Mouse (Mus musculus): ENCODE measurements at regions not wholly inside any gene's neighbourhood (a gene's known extent, or its start where the extent isn't known, plus 50 kb on each side); places are given as distances from the start of the nearest gene placed in this dataset.
"Not testable (repeated sequence)": the region's sequence is repeated elsewhere in the genome, so short reads cannot be mapped to it uniquely, and the experiment has no call there.

DNA sequence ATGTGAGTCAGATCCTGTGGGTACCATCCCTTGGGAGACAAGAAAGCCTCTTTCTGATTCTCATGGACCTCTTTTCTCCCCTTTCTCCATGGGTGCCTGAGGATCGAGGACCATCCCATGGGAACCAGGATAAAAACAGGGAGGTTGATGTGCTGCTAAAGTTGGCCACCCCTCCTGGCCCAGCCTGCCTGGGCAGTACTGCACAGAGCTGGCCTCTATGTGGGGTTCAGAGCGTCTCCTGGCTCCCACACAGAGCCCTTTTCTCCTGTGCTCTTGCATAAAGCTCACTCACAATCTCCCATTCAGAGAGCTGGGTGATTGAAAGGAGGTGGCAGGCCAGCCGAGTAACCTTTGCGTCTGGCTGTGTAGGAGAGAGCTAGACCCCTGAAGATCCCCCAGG lies 122.1 kb downstream of the Zfp36l1 start:
- peak in 1 of 2 experiments; percentile 34 for DNase-seq (ENCODE audit: low spot score in 2 of 2)

DNA sequence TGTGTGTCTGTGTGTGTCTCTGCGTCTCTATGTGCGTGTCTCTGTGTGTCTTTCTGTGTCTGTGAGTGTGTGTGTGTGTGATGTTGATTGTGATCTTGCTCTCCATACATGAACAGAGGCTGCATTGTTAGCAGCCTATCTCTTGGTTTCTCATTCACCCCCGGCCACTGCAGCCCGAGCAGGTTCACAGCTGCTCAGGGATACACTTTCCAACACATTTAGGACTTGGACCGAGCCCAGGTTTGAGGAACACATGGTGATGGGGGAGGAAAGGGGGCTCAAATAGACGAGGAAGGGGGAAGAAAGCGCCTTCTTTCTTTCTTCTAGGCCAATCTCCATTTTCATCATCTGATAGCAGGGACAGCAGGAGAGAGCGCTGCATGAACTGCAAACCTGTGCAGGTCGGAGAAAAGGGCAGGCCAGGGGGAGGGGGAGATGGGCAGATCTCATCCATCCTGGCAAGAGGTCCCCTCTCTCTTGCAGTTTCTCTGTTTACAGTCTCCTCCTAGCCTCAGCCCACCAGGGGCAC lies 123.2 kb downstream of the Zfp36l1 start:
- no peak for DNase-seq (ENCODE audit: low spot score in 2 of 2)

DNA sequence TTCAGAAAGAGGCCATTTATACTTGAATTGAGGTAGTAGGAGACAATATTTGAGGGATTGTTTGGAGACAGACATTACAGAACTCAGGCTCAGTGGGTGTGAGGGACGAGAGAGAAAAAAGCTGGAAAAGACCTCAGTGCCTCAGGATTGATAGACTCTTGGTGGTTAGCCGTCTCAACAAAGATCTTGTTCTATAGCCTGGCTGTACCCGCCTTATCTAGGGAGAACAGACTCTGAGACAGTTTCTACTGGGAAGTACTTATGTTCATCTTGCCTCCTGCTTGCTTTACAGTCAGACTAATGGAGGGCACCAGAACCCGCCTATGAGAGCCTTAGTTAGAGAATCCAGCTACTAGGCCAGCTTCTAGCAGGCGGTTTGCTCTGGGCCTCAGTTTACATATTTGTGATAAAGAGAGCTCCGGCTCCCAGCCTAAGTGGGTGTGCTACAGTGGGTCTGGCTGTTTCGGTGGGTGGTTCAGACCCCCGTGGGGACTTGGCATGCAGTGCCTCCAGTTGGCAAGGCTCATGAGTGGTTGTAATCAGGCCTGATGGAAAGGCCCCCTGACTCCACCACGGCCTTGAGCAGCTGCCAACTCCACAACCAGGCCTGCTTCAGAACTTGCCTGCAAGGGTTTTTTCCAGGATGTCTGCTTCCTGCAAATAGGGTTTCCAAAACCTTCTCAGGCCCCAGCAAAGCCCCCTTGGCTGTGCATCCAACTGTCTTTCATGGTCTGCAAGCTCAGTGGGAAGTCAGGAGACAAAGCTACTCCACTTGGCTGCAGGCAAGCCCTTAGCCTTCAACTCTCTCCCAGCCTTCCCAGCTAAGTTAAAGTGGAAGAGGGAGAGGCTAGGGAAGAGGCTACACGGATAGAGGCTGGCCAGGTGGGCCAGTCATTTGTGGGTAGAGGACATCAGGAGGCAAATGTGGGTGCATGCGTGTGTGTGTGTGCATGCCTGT lies 124.1 kb downstream of the Zfp36l1 start:
- no peak for DNase-seq (ENCODE audit: low spot score in 2 of 2)

DNA sequence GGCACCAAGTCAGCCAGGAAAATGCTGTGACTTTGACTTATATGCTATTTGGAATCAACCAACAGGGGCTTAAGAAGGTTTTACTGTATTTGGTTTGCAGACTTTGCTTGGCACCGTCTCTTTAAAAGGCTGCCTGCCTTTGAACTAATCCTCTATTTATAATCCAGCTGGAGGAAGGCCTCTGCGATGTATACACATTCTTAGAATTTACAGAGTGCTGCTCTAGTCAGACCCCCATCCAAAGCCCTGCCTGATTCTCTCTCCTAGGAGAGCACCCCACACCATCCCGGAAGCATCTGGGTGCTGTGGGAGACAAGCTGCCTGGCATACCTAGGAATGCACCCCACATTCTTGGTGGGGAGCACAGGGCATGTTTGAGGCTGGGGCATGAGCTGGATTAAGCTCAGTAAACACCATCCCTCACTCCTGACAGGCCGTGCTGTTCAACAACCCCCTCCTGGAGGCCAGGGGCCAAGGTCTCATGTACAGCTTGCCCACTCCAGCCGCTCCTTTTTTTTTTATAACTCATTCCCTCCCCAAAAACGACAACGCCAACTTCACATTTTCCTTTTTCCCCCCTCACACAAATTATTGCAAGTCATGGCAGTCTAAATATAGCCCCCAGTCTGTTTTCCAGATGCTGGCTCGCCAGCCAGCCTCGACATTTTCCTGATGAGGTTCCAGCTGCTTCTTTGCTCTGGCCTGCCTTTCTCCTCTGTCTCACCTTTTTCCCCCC lies 126.4 kb downstream of the Zfp36l1 start:
- DNase-seq (ENCODE audit: low spot score in 2 of 2): no peak

DNA sequence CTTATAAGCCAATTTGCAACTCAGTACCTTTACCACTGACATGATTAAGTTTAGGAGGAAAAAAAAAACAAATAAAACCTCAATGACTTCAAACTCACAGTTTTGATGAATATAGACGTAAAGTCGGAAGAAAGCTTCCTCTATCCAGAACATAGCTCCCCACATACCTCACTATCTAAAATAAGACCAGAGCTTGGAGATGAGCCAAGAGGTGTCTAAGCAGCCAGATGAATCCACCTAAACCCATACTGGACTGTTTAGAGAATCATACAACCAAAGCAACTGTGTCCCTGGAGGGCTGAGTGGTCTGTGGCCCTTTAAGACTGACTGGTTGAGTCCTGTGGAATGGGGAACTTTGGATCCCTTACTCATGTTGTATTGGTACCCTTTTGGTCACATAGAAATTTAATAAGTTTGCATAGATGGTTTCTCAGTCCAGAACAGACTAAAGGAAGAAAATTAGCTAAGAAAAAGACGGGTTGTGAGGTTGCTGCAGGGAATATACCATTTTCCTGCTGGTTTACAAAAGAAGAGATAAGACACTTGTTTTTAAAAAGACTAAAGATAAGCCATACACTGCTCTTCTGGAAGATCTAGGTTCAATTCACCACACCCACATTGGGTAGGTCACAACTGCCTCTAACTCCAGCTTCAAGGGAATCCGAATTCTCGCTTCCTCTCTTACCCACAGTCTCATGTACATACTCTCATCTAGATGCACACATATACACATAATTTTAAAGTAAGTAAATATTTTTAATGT lies 127.6 kb downstream of the Zfp36l1 start:
- DNase-seq (ENCODE audit: low spot score in 2 of 2): no peak

DNA sequence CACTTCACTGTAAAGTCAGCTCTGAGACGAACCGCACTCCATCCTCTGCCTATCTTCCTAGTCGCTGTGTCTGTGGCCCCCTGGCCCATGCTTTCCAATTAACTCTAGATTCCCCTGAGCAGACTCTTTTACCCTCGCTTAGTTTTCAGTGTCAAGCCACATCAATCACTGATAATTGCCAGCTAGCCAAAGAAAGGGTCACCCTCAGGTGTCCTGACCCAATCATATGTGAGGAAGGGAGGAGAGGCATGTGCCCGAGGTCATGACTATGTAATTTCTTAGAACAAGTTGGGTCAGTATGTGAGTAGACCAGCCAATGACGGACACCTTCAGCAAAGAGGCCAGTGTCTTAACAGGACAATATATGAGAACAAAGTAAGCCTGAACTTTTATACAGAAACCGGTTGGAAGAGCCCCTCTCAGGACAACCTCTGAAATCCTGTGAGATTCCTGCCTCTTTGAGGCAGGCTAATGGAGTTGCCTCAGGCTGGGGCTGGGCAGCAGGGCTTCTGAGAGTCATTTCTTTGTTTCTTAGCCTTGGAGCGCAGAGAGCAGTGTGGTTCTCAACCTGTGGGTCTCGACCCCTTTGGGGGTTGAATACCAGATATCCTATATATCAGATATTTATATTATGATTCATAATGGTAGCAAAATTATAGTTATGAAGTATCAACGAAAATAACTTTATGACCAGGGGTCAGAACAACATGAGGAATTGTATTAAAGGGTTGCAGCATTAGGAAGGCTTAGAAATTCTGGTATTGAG lies 128.6 kb downstream of the Zfp36l1 start:
- DNase-seq (ENCODE audit: low spot score in 2 of 2): no peak

DNA sequence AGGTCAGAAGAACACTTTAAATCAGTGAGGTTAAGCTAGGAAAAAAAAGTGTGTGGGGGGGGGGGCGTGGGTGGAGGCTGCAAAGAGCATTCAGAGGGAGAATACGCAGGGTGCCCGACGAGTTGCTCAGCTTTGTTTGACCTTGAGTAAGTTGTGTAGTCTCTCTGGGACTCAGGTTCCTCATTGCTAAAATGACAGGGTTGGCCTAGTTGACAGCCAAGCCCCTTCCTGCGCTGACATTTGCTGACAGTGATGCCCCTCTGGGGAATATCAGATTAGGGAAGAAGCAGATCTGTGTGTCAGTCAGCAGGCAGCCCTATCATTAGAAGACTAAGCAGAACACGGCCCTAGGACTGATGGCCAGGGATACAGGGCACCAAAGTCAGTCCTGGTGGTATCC lies 129.6 kb downstream of the Zfp36l1 start:
- no peak for DNase-seq (ENCODE audit: low spot score in 2 of 2)

DNA sequence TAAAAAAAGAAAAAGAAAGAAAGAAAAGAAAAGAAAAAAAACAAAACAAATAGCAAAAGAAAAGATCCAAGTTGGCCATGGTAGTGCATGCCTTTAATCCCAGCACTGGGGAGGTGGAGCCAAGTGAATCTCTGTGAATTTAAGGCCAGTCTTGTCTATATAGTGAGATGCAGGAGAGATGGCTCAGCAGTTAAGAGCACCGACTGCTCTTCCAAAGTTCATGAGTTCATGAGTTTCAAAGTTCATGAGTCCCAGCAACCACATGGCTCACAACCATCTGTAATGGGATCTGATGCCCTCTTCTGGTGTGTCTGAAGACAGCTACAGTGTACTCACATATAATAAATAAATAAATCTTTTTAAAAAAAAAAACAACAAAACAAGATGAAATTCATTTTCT lies 130.3 kb downstream of the Zfp36l1 start:
- DNase-seq (ENCODE audit: low spot score in 2 of 2): not testable (repeated sequence)

DNA sequence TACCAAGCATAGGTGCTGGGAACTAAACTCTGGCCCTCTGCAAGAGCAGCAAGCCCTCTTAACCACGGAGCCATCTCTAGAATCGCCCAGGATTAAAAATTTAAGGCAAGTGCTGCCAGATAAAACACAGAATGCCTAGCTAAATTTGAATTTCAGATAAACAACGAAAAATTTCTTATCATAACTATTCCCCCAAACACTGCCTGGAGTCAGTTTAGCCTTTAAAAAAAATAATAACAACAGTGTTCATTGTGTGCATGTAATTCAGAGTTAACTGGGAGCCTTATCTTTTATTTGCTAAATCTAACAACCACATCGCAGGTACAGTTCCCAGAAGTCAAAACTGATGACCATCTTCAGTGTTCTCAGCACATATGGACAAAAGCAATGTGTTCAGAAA lies 132.1 kb downstream of the Zfp36l1 start:
- DNase-seq (ENCODE audit: low spot score in 2 of 2): no peak

DNA sequence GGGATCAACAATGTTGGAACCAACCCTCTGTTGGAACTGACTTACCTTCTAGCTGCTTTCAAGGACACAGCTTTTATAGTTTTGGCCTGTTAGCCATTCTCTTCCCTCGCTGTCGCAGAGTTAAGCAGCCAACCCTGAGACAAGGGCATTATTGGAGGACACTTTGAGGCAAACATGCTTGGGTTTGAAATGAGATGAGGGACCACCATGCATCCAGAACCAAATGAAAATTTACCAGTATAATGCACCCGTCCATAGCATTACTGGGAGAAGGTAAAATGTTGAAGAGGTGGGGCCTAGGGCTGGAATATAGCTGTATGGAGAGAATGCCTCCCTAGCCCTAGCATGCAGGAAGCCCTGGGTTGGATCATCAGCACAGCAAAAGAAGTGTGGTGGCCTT lies 135.7 kb downstream of the Zfp36l1 start:
- no peak for DNase-seq (ENCODE audit: low spot score in 2 of 2)

DNA sequence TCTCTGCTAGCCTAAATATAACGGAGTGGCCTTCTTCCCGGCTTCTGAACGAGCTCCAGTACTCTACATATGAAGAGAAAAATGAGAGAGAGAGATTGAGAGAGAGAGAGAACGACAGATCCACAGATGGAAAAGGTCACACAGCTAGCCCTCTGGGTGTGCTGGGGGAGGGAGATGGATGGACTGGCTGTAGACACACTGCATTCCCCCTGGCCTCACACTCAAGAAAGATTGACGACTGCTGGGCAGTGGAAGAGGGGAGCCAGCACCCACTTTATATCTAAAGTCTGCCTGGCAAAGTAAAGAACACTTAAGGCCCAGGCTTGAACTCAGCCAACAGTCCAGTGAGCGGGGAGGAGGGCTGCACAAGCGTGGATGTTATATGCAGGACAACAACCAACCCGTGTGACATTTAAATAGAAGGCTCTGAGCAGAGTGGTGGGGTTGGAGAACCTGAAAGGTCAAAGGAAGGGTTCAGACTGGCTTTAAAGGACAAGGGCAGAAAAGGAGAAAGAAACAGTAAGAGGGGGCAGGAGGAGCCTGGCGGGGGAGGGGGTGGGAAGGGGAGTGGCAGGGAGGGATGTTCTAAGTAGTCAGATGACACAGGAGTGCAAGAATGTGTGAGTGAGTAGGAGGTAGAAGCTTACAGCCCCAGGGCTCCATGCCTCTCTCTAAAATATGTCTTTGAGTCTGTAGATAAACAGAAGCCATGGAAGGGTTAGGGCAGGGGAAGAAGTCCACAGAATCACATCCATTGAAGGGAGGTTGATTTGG lies 137.2 kb downstream of the Zfp36l1 start:
- no peak for DNase-seq (ENCODE audit: low spot score in 2 of 2)

DNA sequence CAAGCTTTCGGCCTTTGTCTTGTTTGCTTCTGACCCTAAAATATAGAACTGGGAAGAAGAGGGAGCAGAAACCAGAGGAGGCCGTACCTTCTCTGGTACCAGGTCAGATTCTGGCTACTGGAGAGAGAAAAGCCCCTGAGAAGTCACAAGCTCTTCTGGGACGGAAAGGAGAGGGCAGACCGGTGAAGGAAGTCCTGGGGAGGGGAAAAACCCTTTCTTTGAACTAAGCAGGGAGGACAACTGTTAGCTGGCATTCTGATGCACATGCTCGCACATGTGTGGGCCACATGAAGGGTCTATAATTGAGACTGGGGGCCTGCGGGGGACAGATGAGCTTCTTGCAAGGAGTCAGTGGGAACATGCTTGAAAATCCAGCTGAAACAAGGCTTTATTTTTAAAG lies 137.8 kb downstream of the Zfp36l1 start:
- DNase-seq (ENCODE audit: low spot score in 2 of 2): no peak

DNA sequence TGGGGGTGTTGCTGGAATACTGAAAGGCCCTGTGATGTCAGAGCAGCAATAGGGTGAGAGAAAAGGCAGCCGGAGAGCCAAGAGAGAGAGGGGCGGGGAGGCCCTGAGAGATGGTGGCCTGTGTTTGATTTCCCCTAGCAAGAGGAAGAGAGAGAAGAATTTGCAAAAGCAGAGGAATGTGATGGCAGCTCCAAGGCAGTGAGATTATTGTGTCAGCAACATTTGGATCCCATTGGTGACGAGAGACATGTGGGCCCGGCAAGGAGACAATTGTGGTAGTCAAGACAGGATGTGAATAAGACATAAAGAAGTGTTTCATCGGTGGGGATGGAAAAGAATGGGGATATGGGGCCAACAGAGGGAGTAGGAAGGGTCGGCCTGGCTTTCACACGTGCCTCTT lies 138.3 kb downstream of the Zfp36l1 start:
- no peak for DNase-seq (ENCODE audit: low spot score in 2 of 2)

DNA sequence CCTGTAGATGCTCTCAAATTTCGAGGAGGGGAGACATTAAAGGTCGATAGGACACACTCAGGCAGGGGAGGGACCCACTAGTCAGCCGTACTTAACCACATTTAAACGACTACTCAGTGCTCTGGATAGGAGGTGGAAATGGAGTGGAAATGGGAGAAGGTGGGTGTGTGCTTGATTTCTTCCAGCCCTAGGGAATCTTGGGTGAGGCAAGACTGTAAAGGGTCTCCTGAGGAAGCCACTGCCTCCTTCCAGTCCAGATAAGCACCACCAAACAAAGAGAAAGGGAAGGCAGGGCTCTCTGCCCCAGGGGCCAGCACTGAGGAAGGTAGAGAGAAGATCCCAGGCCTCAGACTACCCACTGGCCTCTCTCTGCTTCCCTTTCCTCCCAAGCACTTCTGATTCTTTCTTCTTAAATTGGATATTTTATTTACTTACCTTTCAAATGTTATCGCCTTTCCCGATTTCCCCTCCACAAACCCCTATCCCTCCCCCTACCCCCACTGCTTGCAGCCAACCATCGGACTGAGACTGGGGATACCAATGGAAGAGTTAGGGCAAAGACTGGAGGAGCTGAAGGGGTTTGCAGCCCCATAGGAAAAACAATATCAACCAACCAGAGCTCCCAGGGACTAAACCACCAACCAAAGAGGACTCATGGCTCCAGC lies 139.1 kb downstream of the Zfp36l1 start:
- no peak for DNase-seq (ENCODE audit: low spot score in 2 of 2)

DNA sequence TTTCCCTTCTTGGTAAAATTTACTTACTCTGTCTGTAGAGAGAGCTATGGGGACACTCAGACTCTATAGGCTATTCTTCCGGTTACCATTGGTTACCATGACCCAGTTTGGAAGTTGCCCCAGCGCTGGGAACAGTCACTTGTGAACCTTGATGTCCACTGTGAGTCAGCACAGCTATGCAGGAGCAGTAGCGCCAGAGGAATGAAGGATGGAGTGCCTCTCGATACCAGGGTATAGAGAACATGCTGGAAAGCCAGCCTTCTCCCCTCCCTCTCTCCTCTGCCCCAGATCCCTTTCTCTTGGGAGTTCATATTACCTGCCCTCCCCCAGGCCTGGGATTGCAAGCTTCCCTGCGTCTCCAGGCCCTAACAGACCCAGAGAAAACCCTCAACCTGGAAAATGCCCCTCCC lies 141.8 kb downstream of the Zfp36l1 start:
- no peak for DNase-seq (ENCODE audit: low spot score in 2 of 2)

DNA sequence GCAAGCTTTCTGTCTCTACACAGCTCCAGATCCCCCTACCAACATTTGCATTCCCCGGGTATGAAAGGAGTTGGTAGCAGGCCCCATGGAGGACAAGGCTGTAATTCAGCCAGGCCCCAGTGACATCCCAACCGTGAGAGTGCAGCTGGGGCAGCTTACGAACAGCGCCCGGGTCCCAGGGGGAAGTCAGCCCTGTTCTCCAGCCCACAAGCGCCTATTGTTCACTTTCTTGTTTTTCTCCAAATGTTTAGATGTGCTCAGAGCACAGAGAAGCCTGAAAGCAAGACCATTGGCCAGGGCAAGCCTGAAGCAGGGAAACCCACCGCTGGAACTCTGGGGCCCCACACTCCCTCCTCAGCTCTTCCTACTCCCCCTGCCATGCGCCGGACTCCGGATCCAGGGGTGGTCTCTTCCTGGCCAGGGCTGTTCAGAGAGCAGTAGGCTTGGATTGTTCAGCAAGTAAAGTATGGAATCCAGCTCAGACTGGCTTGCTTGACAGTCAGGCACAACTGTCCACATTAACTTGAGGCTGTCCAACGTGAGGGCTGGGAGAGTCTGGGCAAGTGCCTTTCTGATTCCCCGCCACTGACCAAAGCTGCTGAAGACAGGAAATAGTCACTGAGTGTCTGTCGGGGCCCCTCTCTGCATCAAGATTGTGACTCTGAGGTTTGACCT lies 142.4 kb downstream of the Zfp36l1 start:
- DNase-seq (ENCODE audit: low spot score in 2 of 2): peak; percentile 61 to 62

DNA sequence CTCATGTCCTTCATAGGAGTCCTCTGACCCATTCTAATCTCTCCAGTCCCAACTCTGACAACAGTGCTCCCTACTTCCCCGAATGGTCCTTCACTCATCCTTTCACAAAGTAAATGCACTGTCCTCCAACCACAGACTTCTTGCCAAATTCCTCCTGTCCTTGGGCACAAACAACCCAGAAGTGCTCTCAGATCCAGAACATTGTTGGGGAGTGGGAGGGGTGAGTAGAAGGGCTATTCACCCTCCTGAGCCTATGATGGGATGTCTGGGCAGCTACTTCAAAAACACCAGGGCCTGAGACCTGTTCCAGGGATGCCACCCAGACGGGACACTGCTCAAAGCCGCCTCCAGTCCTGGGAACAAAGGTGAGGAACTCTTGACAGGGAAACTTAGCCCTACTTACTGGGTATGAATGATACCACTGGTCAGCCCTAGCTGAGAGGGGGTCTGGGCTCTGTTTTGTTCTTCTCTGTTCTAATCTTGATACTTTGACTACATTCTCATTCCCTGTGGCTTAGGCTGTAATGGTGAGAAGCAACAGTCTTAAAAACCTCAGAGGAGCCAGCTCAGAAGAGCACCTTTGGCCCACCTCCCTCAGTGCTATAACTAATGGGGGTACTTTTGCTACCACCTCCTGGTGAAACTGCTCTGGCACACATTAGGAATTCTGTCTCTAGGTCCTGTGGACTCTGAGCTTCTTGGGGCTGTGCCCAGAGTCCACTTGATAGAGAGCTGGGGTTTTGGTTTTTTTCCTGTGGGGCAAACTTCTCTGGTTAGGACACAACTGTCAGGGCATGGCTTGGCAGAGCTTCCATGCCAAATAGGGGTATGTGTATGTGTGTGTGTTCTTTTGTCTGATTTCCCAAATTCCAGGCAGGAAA lies 143.2 kb downstream of the Zfp36l1 start:
- peak in 1 of 2 experiments; percentile 38 for DNase-seq (ENCODE audit: low spot score in 2 of 2)

DNA sequence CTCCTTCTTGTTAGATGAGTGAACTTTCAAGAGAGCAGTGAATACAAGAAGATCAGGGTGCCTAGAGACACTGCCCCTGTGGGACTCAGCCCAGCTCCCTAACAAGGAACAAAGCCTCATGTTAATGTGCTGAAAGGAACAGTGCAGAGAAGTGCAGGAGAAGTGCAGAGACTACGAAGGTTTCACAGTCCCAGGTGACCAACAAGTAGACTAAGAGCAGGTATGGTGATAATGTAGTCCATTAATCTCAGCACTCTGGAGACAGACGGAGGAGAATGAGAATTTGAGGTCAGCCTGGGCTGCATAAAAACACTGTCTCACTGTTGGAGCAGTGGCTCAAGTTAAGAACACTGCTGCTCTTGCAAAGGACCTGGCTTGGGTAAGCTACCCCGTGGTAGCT lies 144.1 kb downstream of the Zfp36l1 start:
- no peak for DNase-seq (ENCODE audit: low spot score in 2 of 2)
